Mouse (Mus musculus) embryonic facial prominence, embryonic 12.5 days (tissue): ENCODE data around the gene Ankdd1b. TPM values are rescaled to one million over a fixed set of nuclear protein-coding genes. Genes with fewer than 3 reads are reported as not detected.

Experiments
- ATAC-seq: fragments of 200-750 bp; cut with Nextera tagmentation; 2 replicates; pipeline ENCODE4 v1.8.0; 2017; ENCODE audit not compliant: insufficient number of reproducible peaks, insufficient read depth, low FRiP score, low TSS enrichment
- H3K27ac ChIP-seq: fragments of 300-500 bp; sonication (generic); 2 replicates; pipeline ENCODE4 v1.5.1; 2016; ENCODE audit warnings: mild to moderate bottlenecking
- H3K27me3 ChIP-seq: fragments of 300-500 bp; sonication (generic); 2 replicates; pipeline ENCODE4 v1.6.1; 2016; ENCODE audit warnings: mild to moderate bottlenecking, moderate library complexity
- H3K36me3 ChIP-seq: fragments of 300-500 bp; sonication (generic); 2 replicates; pipeline ENCODE4 v1.6.1; 2016; ENCODE audit warnings: mild to moderate bottlenecking
- H3K4me1 ChIP-seq: fragments of 300-500 bp; sonication (generic); 2 replicates; pipeline ENCODE4 v1.6.1; 2016
- H3K4me2 ChIP-seq: fragments of 300-500 bp; sonication (generic); replicated peaks from 2 replicates; pipeline ENCODE4 v1.6.1; 2016; ENCODE audit warnings: mild to moderate bottlenecking, moderate library complexity
- H3K4me3 ChIP-seq: fragments of 300-500 bp; sonication (generic); 2 replicates; pipeline ENCODE4 v1.5.1; 2016; ENCODE audit warnings: mild to moderate bottlenecking
- H3K9ac ChIP-seq: fragments of 300-500 bp; sonication (generic); 2 replicates; pipeline ENCODE4 v1.6.1; 2016; ENCODE audit warnings: mild to moderate bottlenecking, moderate library complexity
- H3K9me3 ChIP-seq: fragments of 300-500 bp; sonication (generic); 2 replicates; pipeline ENCODE4 v1.6.1; 2016; ENCODE audit warnings: mild to moderate bottlenecking, moderate library complexity
- WGBS: fragments of 180-500 bp; shearing (Covaris S2); methylation state at CpG from one replicate; pipeline ENCODE4 v1.1.7; 2016; 5-methylcytosine and 5-hydroxymethylcytosine counted together
- polyA plus RNA-seq: library from polyadenylated mRNA; unstranded; fragments of >200 nt; fragmentation: Nextera tagmentation; extraction: Ambion mirVana; gene quantifications from 2 replicates; pipeline ENCODE4 v1.2.1, GENCODE M21; 2016

Ankdd1b gene
- 0.09 TPM in 1 of 2 replicates, not detected in the other for polyA plus RNA-seq

DNA sequence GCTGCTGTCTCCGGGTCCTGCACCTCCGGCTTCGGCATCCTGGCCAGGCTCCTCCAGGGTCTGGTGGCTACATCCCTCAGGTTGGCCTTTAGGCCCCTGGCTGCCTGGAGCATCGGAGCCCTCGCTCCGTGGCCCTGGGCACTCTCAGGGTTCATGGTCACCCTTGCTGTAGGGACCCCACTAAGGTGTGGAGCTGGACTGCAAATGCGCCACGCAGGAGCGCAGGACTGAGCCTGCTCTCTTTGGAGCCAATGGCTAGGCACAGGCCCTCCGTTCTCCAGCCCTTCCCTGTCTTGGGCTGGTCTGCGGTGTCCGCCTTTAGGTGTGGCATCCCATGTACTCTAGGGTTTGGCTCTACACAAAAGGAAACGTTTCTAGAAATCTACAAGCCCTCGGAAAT, at the start of gene Ankdd1b:
Gene Ankdd1b (minus strand): TSS at position 242 of the 400 bp plus-strand sequence.
- H3K9ac ChIP-seq = no peak within 1 kb of the TSS
- H3K4me1 ChIP-seq = no peaks in the 10 kb centered on the region
- no peaks in the 10 kb centered on the region for H3K36me3 ChIP-seq
- H3K4me2 ChIP-seq = no peak within 1 kb of the TSS
- 89% methylated on average over 14 of the region's 14 CpGs for WGBS
- H3K9me3 ChIP-seq = no peaks in the 10 kb centered on the region
- H3K27ac ChIP-seq = no peak within 1 kb of the TSS
- H3K4me3 ChIP-seq = no peak within 1 kb of the TSS
- no peak for ATAC-seq
- peaks cover 3% of the 10 kb centered on the region; the same call in 1 of the 2 replicates for H3K27me3 ChIP-seq

GRCm38 (mm10) chr13:96517335-96517734, 46.3 kb upstream of the Ankdd1b start:
- ATAC-seq = no peak
- Histone ChIP-seq H3K4me3 (no peak overlapping the region), H3K9me3 (no peaks in the 10 kb centered on the region), H3K36me3 (no peaks in the 10 kb centered on the region), H3K9ac (no peak overlapping the region), H3K4me1 (no peaks in the 10 kb centered on the region), H3K27me3 (no peaks in the 10 kb centered on the region), H3K27ac (no peak overlapping the region), H3K4me2 (no peak overlapping the region)
- 97% methylated on average over 2 of the region's 2 CpGs for WGBS

- H3K36me3 ChIP-seq = no peaks in the 10 kb centered on the region
- no peaks in the 10 kb centered on the region for H3K9me3 ChIP-seq
- no peak overlapping the region for H3K9ac ChIP-seq
- H3K4me3 ChIP-seq = no peak overlapping the region
- 92% methylated on average over 9 of the region's 9 CpGs for WGBS
- no peak overlapping the region for H3K4me2 ChIP-seq
- H3K4me1 ChIP-seq = no peaks in the 10 kb centered on the region
- no peak overlapping the region for H3K27ac ChIP-seq
- ATAC-seq = no peak
- H3K27me3 ChIP-seq = no peaks in the 10 kb centered on the region
These were observed 45.3 kb upstream of the Ankdd1b start for GRCm38 (mm10) chr13:96516249-96516648.

GRCm38 (mm10) chr13:96514154-96514942, 43.4 kb upstream of the Ankdd1b start:
- Histone ChIP-seq H3K36me3 (no peaks in the 10 kb centered on the region), H3K9me3 (no peaks in the 10 kb centered on the region), H3K27ac (no peak overlapping the region), H3K27me3 (no peaks in the 10 kb centered on the region), H3K9ac (no peak overlapping the region), H3K4me2 (no peak overlapping the region), H3K4me3 (no peak overlapping the region), H3K4me1 (no peaks in the 10 kb centered on the region)
- 89% methylated on average over 5 of the region's 5 CpGs for WGBS
- no peak for ATAC-seq

- Histone ChIP-seq H3K36me3 (no peaks in the 10 kb centered on the region), H3K9ac (no peak overlapping the region), H3K9me3 (no peaks in the 10 kb centered on the region), H3K4me3 (no peak overlapping the region), H3K27me3 (no peaks in the 10 kb centered on the region), H3K27ac (no peak overlapping the region), H3K4me2 (no peak overlapping the region), H3K4me1 (no peaks in the 10 kb centered on the region)
- WGBS = 65% methylated on average over 5 of the region's 5 CpGs
- no peak for ATAC-seq
These were observed 40.9 kb upstream of the Ankdd1b start for GRCm38 (mm10) chr13:96511893-96512292.

GRCm38 (mm10) chr13:96511262-96511661, 40.3 kb upstream of the Ankdd1b start:
- no peaks in the 10 kb centered on the region for H3K36me3 ChIP-seq
- H3K4me3 ChIP-seq = no peak overlapping the region
- H3K4me2 ChIP-seq = no peak overlapping the region
- ATAC-seq = no peak
- H3K4me1 ChIP-seq = no peaks in the 10 kb centered on the region
- H3K27me3 ChIP-seq = no peaks in the 10 kb centered on the region
- H3K27ac ChIP-seq = no peak overlapping the region
- WGBS = 71% methylated on average over 1 of the region's 1 CpGs
- no peak overlapping the region for H3K9ac ChIP-seq
- no peaks in the 10 kb centered on the region for H3K9me3 ChIP-seq

- no peaks in the 10 kb centered on the region for H3K9me3 ChIP-seq
- WGBS = 87% methylated on average over 13 of the region's 13 CpGs
These were observed 39.6 kb upstream of the Ankdd1b start for GRCm38 (mm10) chr13:96510635-96511034.

GRCm38 (mm10) chr13:96507541-96507940, 36.5 kb upstream of the Ankdd1b start:
- no peak overlapping the region for H3K27ac ChIP-seq
- H3K4me1 ChIP-seq = no peaks in the 10 kb centered on the region
- no peak overlapping the region for H3K4me2 ChIP-seq
- no peak overlapping the region for H3K4me3 ChIP-seq
- no peaks in the 10 kb centered on the region for H3K9me3 ChIP-seq
- no peak for ATAC-seq
- H3K36me3 ChIP-seq = no peaks in the 10 kb centered on the region
- WGBS = 90% methylated on average over 4 of the region's 4 CpGs
- no peak overlapping the region for H3K9ac ChIP-seq
- no peaks in the 10 kb centered on the region for H3K27me3 ChIP-seq

More at GRCm38 (mm10) chr13:96510635-96511034, 39.6 kb upstream of the Ankdd1b start:
- no peak overlapping the region for H3K27ac ChIP-seq
- ATAC-seq = no peak
- H3K4me2 ChIP-seq = no peak overlapping the region
- no peaks in the 10 kb centered on the region for H3K27me3 ChIP-seq
- no peak overlapping the region for H3K4me3 ChIP-seq
- H3K4me1 ChIP-seq = no peaks in the 10 kb centered on the region
- H3K36me3 ChIP-seq = no peaks in the 10 kb centered on the region
- H3K9ac ChIP-seq = no peak overlapping the region

DNA sequence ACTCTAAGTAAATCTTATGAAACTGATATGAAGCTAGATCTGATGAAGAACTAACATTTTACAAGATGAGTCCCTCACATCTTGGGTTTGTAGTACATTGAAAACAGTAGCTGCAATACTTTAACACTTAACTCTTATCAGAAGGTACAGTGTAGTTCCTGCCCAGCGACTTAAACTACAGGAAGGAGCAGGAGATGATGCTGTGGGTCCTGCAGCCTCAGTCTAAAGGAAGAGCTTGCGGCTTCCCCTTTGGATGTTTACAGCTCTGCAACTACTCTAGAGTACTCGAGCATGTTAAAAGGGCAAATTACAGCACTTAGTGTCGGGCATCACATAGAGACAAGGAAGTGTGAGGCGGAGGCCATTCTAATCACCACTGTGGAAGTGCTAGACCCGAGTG, 35.3 kb upstream of the Ankdd1b start:
- H3K27ac ChIP-seq = no peak overlapping the region
- no peaks in the 10 kb centered on the region for H3K27me3 ChIP-seq
- H3K36me3 ChIP-seq = no peaks in the 10 kb centered on the region
- no peak overlapping the region for H3K4me3 ChIP-seq
- no peaks in the 10 kb centered on the region for H3K4me1 ChIP-seq
- no peak for ATAC-seq
- H3K9me3 ChIP-seq = no peaks in the 10 kb centered on the region
- WGBS = 82% methylated on average over 6 of the region's 6 CpGs
- H3K9ac ChIP-seq = no peak overlapping the region
- H3K4me2 ChIP-seq = no peak overlapping the region

GRCm38 (mm10) chr13:96505661-96506060, 34.7 kb upstream of the Ankdd1b start:
- Histone ChIP-seq H3K4me1 (no peaks in the 10 kb centered on the region), H3K4me3 (no peak overlapping the region), H3K9me3 (no peaks in the 10 kb centered on the region), H3K27ac (no peak overlapping the region), H3K27me3 (no peaks in the 10 kb centered on the region), H3K9ac (no peak overlapping the region), H3K4me2 (no peak overlapping the region), H3K36me3 (0 out of 2 replicates have a peak, but pooled peaks cover 3% of the 10 kb centered on the region)
- 79% methylated on average over 4 of the region's 4 CpGs for WGBS
- ATAC-seq = no peak

GRCm38 (mm10) chr13:96499891-96500290, 28.9 kb upstream of the Ankdd1b start:
- H3K4me1 ChIP-seq = no peaks in the 10 kb centered on the region
- no peak overlapping the region for H3K4me2 ChIP-seq
- 0 out of 2 replicates have a peak, but pooled peaks cover 6% of the 10 kb centered on the region for H3K36me3 ChIP-seq
- no peak overlapping the region for H3K9ac ChIP-seq
- ATAC-seq = no peak
- no peak overlapping the region for H3K4me3 ChIP-seq
- no peak overlapping the region for H3K27ac ChIP-seq
- no peaks in the 10 kb centered on the region for H3K9me3 ChIP-seq
- H3K27me3 ChIP-seq = no peaks in the 10 kb centered on the region
- WGBS = 82% methylated on average over 2 of the region's 2 CpGs

DNA sequence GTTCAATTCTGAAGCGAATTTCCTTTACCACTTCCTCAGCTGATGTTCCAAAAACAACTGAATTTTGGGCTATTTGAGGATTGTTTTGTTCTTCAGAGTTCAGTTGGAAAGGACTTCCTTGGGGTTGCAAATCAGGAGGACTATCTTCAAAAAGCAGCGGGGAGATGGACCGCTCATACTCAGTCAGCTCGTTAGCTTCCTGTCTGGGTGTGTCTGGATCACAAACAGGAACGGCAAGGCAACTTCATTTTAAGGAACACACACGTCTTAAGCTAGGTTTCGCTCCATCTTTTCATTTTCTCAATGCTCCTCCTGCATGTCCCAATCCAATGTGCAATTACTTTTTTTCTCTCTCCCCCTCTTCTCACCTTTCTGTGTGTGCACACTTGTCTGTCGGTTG, 25.6 kb upstream of the Ankdd1b start:
- H3K27me3 ChIP-seq = no peaks in the 10 kb centered on the region
- H3K4me2 ChIP-seq = no peak overlapping the region
- 87% methylated on average over 8 of the region's 8 CpGs for WGBS
- H3K9me3 ChIP-seq = no peaks in the 10 kb centered on the region
- H3K27ac ChIP-seq = no peak overlapping the region
- no peak for ATAC-seq
- 0 out of 2 replicates have a peak, but pooled peaks cover 6% of the 10 kb centered on the region for H3K36me3 ChIP-seq
- no peaks in the 10 kb centered on the region for H3K4me1 ChIP-seq
- H3K9ac ChIP-seq = no peak overlapping the region
- no peak overlapping the region for H3K4me3 ChIP-seq
